Comparison of ENCODE assay signal across 13 mouse cellular contexts in the genomic region with DNA sequence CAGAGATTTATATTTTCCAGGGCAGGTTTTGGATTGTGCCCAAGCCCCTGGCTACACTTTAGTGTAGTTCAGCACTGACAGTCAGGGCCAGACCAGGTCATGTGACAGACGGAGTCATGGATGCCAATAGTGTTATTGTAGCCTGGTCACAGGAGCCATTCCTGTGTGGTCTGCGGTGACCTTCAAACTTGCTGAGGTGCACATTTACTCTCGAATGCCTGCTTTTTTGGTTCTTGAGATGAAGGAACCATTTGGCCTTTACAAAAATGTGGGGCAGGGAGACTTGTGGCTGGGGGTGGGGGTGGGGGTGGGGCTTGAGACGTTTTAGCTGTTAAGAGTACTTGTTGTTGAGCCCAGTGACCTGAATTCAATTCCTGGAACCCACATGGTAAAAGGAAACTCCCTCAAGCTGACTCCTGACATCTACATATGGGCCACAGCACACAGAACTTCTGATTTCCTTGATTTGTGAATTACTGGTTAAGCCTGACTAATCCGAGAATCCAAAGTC. TPM values are rescaled to one million over a fixed set of nuclear protein-coding genes. Genes with fewer than 3 reads are reported as not detected.
DNase-seq lines count a peak whose midpoint lies in the region; ATAC-seq and TF ChIP-seq lines count a peak whose summit lies in the region.
"Had no signal": no experiment of that assay in that cellular context is flagged by ENCODE, and none has a peak within 500 bp of the region (broad histone marks: within the 10 kb centered on the region; RNA-seq: fewer than 3 reads in every experiment).

No protein-coding gene starts in this region.

- DNase-seq in intestine, embryonic 14.5 days (ENCODE audit: low spot score), result no peak
- DNase-seq in adrenal gland, postnatal 14 days, result peak; percentile 81
- peak; percentile 62 to 69 for DNase-seq in kidney, adult 8-10 months
- peak; percentile 11 for DNase-seq in ovary, postnatal 14 days (ENCODE audit: low spot score)
- DNase-seq in right cerebral cortex, postnatal 25 days, result no peak
- DNase-seq in left cerebral cortex, postnatal 14 days (ENCODE audit: low spot score in 2 of 2), result no peak
- no peak for DNase-seq in stomach, postnatal 0 days (ENCODE audit: low spot score)
- DNase-seq: lung, postnatal 10 days had no signal

- intact Hi-C loops in left cerebral cortex, postnatal 14 days (cut with DNase I), result no loop called here

- TF ChIP-seq EP300 in stomach, postnatal 0 days (optimal IDR thresholded peaks at IDR 0.05), result no peak

- ATAC-seq in intestine, embryonic 14.5 days (replicated peaks; ENCODE audit: low FRiP score, low TSS enrichment, low read depth), result peak; percentile 62; the same call in 1 of the 2 replicates
- no peak for ATAC-seq in intestine, postnatal 0 days
- ATAC-seq in stomach, postnatal 0 days (ENCODE audit: low FRiP score, low TSS enrichment), result no peak

- no peaks in the 10 kb centered on the region for H3K36me3 ChIP-seq in intestine, embryonic 14.5 days (ENCODE audit: control insufficient read depth, insufficient read depth, low read length)
- H3K36me3 ChIP-seq in intestine, postnatal 0 days (ENCODE audit: control insufficient read depth, insufficient read depth), result no peaks in the 10 kb centered on the region
- H3K36me3 ChIP-seq in stomach, postnatal 0 days (ENCODE audit: control insufficient read depth, insufficient read depth, low read length), result no peaks in the 10 kb centered on the region
- H3K36me3 ChIP-seq: heart, embryonic 13.5 days had no signal

- 0 out of 2 replicates have a peak overlapping the region, but pooled peaks have one; percentile 16 for H3K27ac ChIP-seq in intestine, embryonic 14.5 days (ENCODE audit: low read depth)
- no peak overlapping the region for H3K27ac ChIP-seq in intestine, postnatal 0 days (ENCODE audit: low read depth, low read length)
- no peak overlapping the region for H3K27ac ChIP-seq in stomach, postnatal 0 days (replicated peaks)
- H3K27ac ChIP-seq: heart, embryonic 13.5 days had no signal

- TF ChIP-seq CTCF in intestine, postnatal 0 days (IDR thresholded peaks at IDR 0.05; ENCODE audit: low read depth), result no peak
- no peak for TF ChIP-seq CTCF in stomach, postnatal 0 days (IDR thresholded peaks at IDR 0.05; ENCODE audit: low read depth)

- no peak overlapping the region for H3K9ac ChIP-seq in intestine, embryonic 14.5 days (ENCODE audit: low read length)
- no peak overlapping the region; the same call in 1 of the 2 replicates for H3K9ac ChIP-seq in intestine, postnatal 0 days (ENCODE audit: low read depth, low read length)
- no peak overlapping the region for H3K9ac ChIP-seq in stomach, postnatal 0 days (ENCODE audit: low read length)
- H3K9ac ChIP-seq: heart, embryonic 13.5 days had no signal

- no peak overlapping the region for H3K4me2 ChIP-seq in intestine, embryonic 14.5 days (ENCODE audit: low read length)
- no peak overlapping the region for H3K4me2 ChIP-seq in intestine, postnatal 0 days (replicated peaks; ENCODE audit: low read depth)
- H3K4me2 ChIP-seq in stomach, postnatal 0 days (replicated peaks; ENCODE audit: low read depth), result no peak overlapping the region
- H3K4me2 ChIP-seq: heart, embryonic 13.5 days had no signal

- H3K4me1 ChIP-seq in intestine, embryonic 14.5 days (replicated peaks; ENCODE audit: control insufficient read depth, insufficient read depth, low read length), result no peaks in the 10 kb centered on the region
- no peaks in the 10 kb centered on the region for H3K4me1 ChIP-seq in intestine, postnatal 0 days (replicated peaks; ENCODE audit: control insufficient read depth, insufficient read depth, low read length)
- H3K4me1 ChIP-seq in stomach, postnatal 0 days (replicated peaks; ENCODE audit: control insufficient read depth, insufficient read depth), result no peaks in the 10 kb centered on the region

- whole genome bisulfite sequencing in intestine, embryonic 14.5 days, result 35% methylated on average over 5 of the region's 5 CpGs
- WGBS in intestine, postnatal 0 days, result 58% methylated on average over 5 of the region's 5 CpGs
- 40% methylated on average over 5 of the region's 5 CpGs for WGBS in stomach, postnatal 0 days

- H3K27me3 ChIP-seq in intestine, embryonic 14.5 days (replicated peaks; ENCODE audit: control insufficient read depth, insufficient read depth, low read length), result no peaks in the 10 kb centered on the region
- no peaks in the 10 kb centered on the region for H3K27me3 ChIP-seq in intestine, postnatal 0 days (replicated peaks; ENCODE audit: control insufficient read depth, insufficient read depth, low read length)
- no peaks in the 10 kb centered on the region for H3K27me3 ChIP-seq in stomach, postnatal 0 days (ENCODE audit: control insufficient read depth, insufficient read depth, low read length)
- H3K27me3 ChIP-seq: heart, embryonic 13.5 days had no signal

- H3K4me3 ChIP-seq in intestine, embryonic 14.5 days (ENCODE audit: low read depth, low read length), result no peak overlapping the region
- H3K4me3 ChIP-seq in intestine, postnatal 0 days (ENCODE audit: low read depth, low read length), result no peak overlapping the region
- no peak overlapping the region for H3K4me3 ChIP-seq in stomach, postnatal 0 days (ENCODE audit: low read depth, low read length)
- H3K4me3 ChIP-seq: heart, embryonic 13.5 days had no signal

- no peaks in the 10 kb centered on the region for H3K9me3 ChIP-seq in intestine, embryonic 14.5 days (ENCODE audit: control insufficient read depth, low read length)
- H3K9me3 ChIP-seq in intestine, postnatal 0 days (ENCODE audit: control insufficient read depth), result no peaks in the 10 kb centered on the region
- H3K9me3 ChIP-seq in stomach, postnatal 0 days (ENCODE audit: control insufficient read depth, low read length), result no peaks in the 10 kb centered on the region
- H3K9me3 ChIP-seq: heart, embryonic 13.5 days had no signal

RNA-seq across cellular contexts. Expression of gene BC053393, which starts 7.5 kb away (rescaled TPM):
- not detected in 2 replicates for polyA plus RNA-seq in intestine, embryonic 14.5 days (2014; fragmentation: Nextera tagmentation; extraction: Ambion mirVana)
- not detected in 2 replicates for polyA plus RNA-seq in intestine, postnatal 0 days (2015; fragmentation: Nextera tagmentation; extraction: Ambion mirVana)
- total RNA-seq in adrenal gland, postnatal 14 days (2021), result not detected in 2 replicates
- total RNA-seq in left cerebral cortex, postnatal 14 days (2021), result under 1 TPM; 0.29 to 0.32 TPM
- polyA plus RNA-seq in stomach, postnatal 0 days (2015; fragmentation: Nextera tagmentation; extraction: Ambion mirVana), result not detected in 2 replicates
- total RNA-seq: left cerebral cortex, postnatal 25 days had no signal
- polyA plus RNA-seq: C2C12; large intestine, adult 2 months had no signal

RNA-seq across cellular contexts. Expression of gene Dppa1, which starts 50.2 kb away (rescaled TPM):
- not detected in 2 replicates for polyA plus RNA-seq in intestine, embryonic 14.5 days (2014; fragmentation: Nextera tagmentation; extraction: Ambion mirVana)
- not detected in 2 replicates for polyA plus RNA-seq in intestine, postnatal 0 days (2015; fragmentation: Nextera tagmentation; extraction: Ambion mirVana)
- total RNA-seq in adrenal gland, postnatal 14 days (2021), result not detected in 2 replicates
- total RNA-seq in left cerebral cortex, postnatal 14 days (2021), result not detected
- not detected in 2 replicates for polyA plus RNA-seq in stomach, postnatal 0 days (2015; fragmentation: Nextera tagmentation; extraction: Ambion mirVana)
- total RNA-seq: left cerebral cortex, postnatal 25 days had no signal
- polyA plus RNA-seq: C2C12; heart, embryonic 13.5 days; large intestine, adult 2 months had no signal

RNA-seq across cellular contexts. Expression of gene Gm12169, which starts 54.8 kb away (rescaled TPM):
- not detected in 2 replicates for polyA plus RNA-seq in intestine, embryonic 14.5 days (2014; fragmentation: Nextera tagmentation; extraction: Ambion mirVana)
- not detected in 2 replicates for polyA plus RNA-seq in intestine, postnatal 0 days (2015; fragmentation: Nextera tagmentation; extraction: Ambion mirVana)
- not detected in 2 replicates for total RNA-seq in adrenal gland, postnatal 14 days (2021)
- not detected for total RNA-seq in left cerebral cortex, postnatal 14 days (2021)
- polyA plus RNA-seq in stomach, postnatal 0 days (2015; fragmentation: Nextera tagmentation; extraction: Ambion mirVana), result not detected in 2 replicates
- total RNA-seq: left cerebral cortex, postnatal 25 days had no signal
- polyA plus RNA-seq: C2C12; heart, embryonic 13.5 days; large intestine, adult 2 months had no signal

Comparison
In these comparisons a context has a peak if more than half of its experiments do, and no peak if none do; other contexts are left out.
1. DNase-seq: peak in adrenal gland, postnatal 14 days (single experiment), kidney, adult 8-10 months (2 of 2) and ovary, postnatal 14 days (single experiment); none in intestine, embryonic 14.5 days (single experiment), right cerebral cortex, postnatal 25 days (single experiment), left cerebral cortex, postnatal 14 days (0 of 2) and stomach, postnatal 0 days (single experiment).